Mouse (Mus musculus): Measurements from ENCODE around the gene Gnai1. TPM values are rescaled to one million over a fixed set of nuclear protein-coding genes. Genes with fewer than 3 reads are reported as not detected.
A peak's percentile ranks its signal among the peaks of the same experiment; 100 is the strongest.

The Gnai1 gene
- 26.0 and 26.2 TPM in 2 replicates for polyA plus RNA-seq (2014; fragmentation: Nextera tagmentation; extraction: Ambion mirVana)

GRCm38 (mm10) chr5:18360281-18360819 lies at the start of gene Gnai1:
Gene Gnai1 (minus strand): TSS chr5:18360355.
- H3K27ac ChIP-seq (ENCODE audit: low read depth, low read length) = peak within 1 kb of the TSS; percentile 56; the same call in 1 of the 2 replicates
- no peaks in the 10 kb centered on the region for H3K4me1 ChIP-seq (ENCODE audit: control insufficient read depth, insufficient read depth, low read length)
- no peaks in the 10 kb centered on the region for H3K27me3 ChIP-seq (ENCODE audit: control insufficient read depth, insufficient read depth, low read length)
- DNase-seq (ENCODE audit: low spot score) (peak; percentile 88), ATAC-seq (ENCODE audit: insufficient read depth, low FRiP score, low TSS enrichment) (peak; percentile 96)
- no peaks in the 10 kb centered on the region for H3K9me3 ChIP-seq (ENCODE audit: control insufficient read depth, low read length)
- H3K9ac ChIP-seq (ENCODE audit: low read length) = peak within 1 kb of the TSS; percentile 74
- H3K4me3 ChIP-seq (ENCODE audit: low read depth, low read length) = peak within 1 kb of the TSS; percentile 78
- no peaks in the 10 kb centered on the region for H3K36me3 ChIP-seq (ENCODE audit: control insufficient read depth, insufficient read depth, low read length)
- H3K4me2 ChIP-seq (ENCODE audit: low read depth) = peak within 1 kb of the TSS; percentile 89
- WGBS = under 1% methylated on average over 33 of the region's 76 CpGs

GRCm38 (mm10) chr5:18367864-18368263 lies 7.7 kb upstream of the Gnai1 start:
- ATAC-seq (ENCODE audit: insufficient read depth, low FRiP score, low TSS enrichment) = no peak

DNA sequence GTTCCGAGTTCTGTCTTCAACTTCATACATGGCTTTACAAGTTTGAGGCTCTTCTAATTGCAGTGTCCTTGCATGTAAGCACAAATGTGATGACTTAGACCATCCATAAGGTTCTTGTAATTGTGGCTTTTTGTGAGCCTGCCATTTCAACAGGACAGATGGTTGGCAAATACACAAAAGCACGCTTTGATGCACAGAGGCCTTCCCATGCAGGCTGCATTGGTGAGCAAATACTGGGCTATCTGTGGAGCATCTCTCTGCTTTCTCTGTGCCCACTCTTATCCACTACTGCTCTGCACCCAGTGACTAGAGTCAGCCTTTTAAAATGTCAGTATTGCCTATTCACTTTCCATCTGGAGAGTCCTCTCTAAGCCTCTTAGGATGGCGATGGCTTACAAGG lies 5.3 kb upstream of the Gnai1 start:
- H3K4me1 ChIP-seq (ENCODE audit: control insufficient read depth, insufficient read depth, low read length) = no peaks in the 10 kb centered on the region
- no peaks in the 10 kb centered on the region for H3K27me3 ChIP-seq (ENCODE audit: control insufficient read depth, insufficient read depth, low read length)
- no peak overlapping the region for H3K27ac ChIP-seq (ENCODE audit: low read depth, low read length)
- H3K9ac ChIP-seq (ENCODE audit: low read length) = no peak overlapping the region
- H3K4me3 ChIP-seq (ENCODE audit: low read depth, low read length) = no peak overlapping the region
- DNase-seq (ENCODE audit: low spot score) = no peak
- H3K36me3 ChIP-seq (ENCODE audit: control insufficient read depth, insufficient read depth, low read length) = no peaks in the 10 kb centered on the region
- H3K9me3 ChIP-seq (ENCODE audit: control insufficient read depth, low read length) = no peaks in the 10 kb centered on the region
- no peak overlapping the region for H3K4me2 ChIP-seq (ENCODE audit: low read depth)
- ATAC-seq (ENCODE audit: insufficient read depth, low FRiP score, low TSS enrichment) = no peak
- 93% methylated on average over 3 of the region's 3 CpGs for WGBS

More at GRCm38 (mm10) chr5:18367864-18368263, 7.7 kb upstream of the Gnai1 start:
- no peak overlapping the region for H3K4me2 ChIP-seq (ENCODE audit: low read depth)
- H3K27me3 ChIP-seq (ENCODE audit: control insufficient read depth, insufficient read depth, low read length) = no peaks in the 10 kb centered on the region
- no peaks in the 10 kb centered on the region for H3K36me3 ChIP-seq (ENCODE audit: control insufficient read depth, insufficient read depth, low read length)
- H3K9ac ChIP-seq (ENCODE audit: low read length) = no peak overlapping the region
- H3K4me1 ChIP-seq (ENCODE audit: control insufficient read depth, insufficient read depth, low read length) = no peaks in the 10 kb centered on the region
- H3K4me3 ChIP-seq (ENCODE audit: low read depth, low read length) = no peak overlapping the region
- no peak for DNase-seq (ENCODE audit: low spot score)
- WGBS = 6% methylated on average over 2 of the region's 2 CpGs
- no peak overlapping the region for H3K27ac ChIP-seq (ENCODE audit: low read depth, low read length)
- H3K9me3 ChIP-seq (ENCODE audit: control insufficient read depth, low read length) = no peaks in the 10 kb centered on the region

GRCm38 (mm10) chr5:18360956-18361355 lies 801 bp upstream of the Gnai1 start:
- DNase-seq (ENCODE audit: low spot score) (no peak), ATAC-seq (ENCODE audit: insufficient read depth, low FRiP score, low TSS enrichment) (no peak)
- H3K9me3 ChIP-seq (ENCODE audit: control insufficient read depth, low read length) = no peaks in the 10 kb centered on the region
- H3K4me3 ChIP-seq (ENCODE audit: low read depth, low read length) = peak overlapping the region; percentile 78
- peak overlapping the region; percentile 74; the same call in 1 of the 2 replicates for H3K9ac ChIP-seq (ENCODE audit: low read length)
- no peaks in the 10 kb centered on the region for H3K4me1 ChIP-seq (ENCODE audit: control insufficient read depth, insufficient read depth, low read length)
- WGBS = 15% methylated on average over 6 of the region's 6 CpGs
- peak overlapping the region; percentile 89 for H3K4me2 ChIP-seq (ENCODE audit: low read depth)
- H3K36me3 ChIP-seq (ENCODE audit: control insufficient read depth, insufficient read depth, low read length) = no peaks in the 10 kb centered on the region
- H3K27ac ChIP-seq (ENCODE audit: low read depth, low read length) = no peak overlapping the region
- H3K27me3 ChIP-seq (ENCODE audit: control insufficient read depth, insufficient read depth, low read length) = no peaks in the 10 kb centered on the region

- peak; percentile 84 for ATAC-seq (ENCODE audit: insufficient read depth, low FRiP score, low TSS enrichment)
- Histone ChIP-seq H3K9ac (ENCODE audit: low read length) (peak overlapping the region; percentile 74), H3K27me3 (ENCODE audit: control insufficient read depth, insufficient read depth, low read length) (no peaks in the 10 kb centered on the region), H3K4me2 (ENCODE audit: low read depth) (peak overlapping the region; percentile 89), H3K4me1 (ENCODE audit: control insufficient read depth, insufficient read depth, low read length) (no peaks in the 10 kb centered on the region), H3K27ac (ENCODE audit: low read depth, low read length) (peak overlapping the region; percentile 56; the same call in 1 of the 2 replicates), H3K4me3 (ENCODE audit: low read depth, low read length) (peak overlapping the region; percentile 78), H3K36me3 (ENCODE audit: control insufficient read depth, insufficient read depth, low read length) (no peaks in the 10 kb centered on the region), H3K9me3 (ENCODE audit: control insufficient read depth, low read length) (no peaks in the 10 kb centered on the region)
- under 1% methylated on average over 76 of the region's 76 CpGs for WGBS
- peak; percentile 71 for DNase-seq (ENCODE audit: low spot score)
These were observed 527 bp downstream of the Gnai1 start for GRCm38 (mm10) chr5:18359376-18360280.

GRCm38 (mm10) chr5:18358778-18359177 lies 1.4 kb downstream of the Gnai1 start:
- Histone ChIP-seq H3K36me3 (ENCODE audit: control insufficient read depth, insufficient read depth, low read length) (no peaks in the 10 kb centered on the region), H3K4me3 (ENCODE audit: low read depth, low read length) (peak overlapping the region; percentile 78), H3K4me1 (ENCODE audit: control insufficient read depth, insufficient read depth, low read length) (no peaks in the 10 kb centered on the region), H3K4me2 (ENCODE audit: low read depth) (peak overlapping the region; percentile 89), H3K9ac (ENCODE audit: low read length) (no peak overlapping the region), H3K27me3 (ENCODE audit: control insufficient read depth, insufficient read depth, low read length) (no peaks in the 10 kb centered on the region), H3K27ac (ENCODE audit: low read depth, low read length) (no peak overlapping the region), H3K9me3 (ENCODE audit: control insufficient read depth, low read length) (no peaks in the 10 kb centered on the region)
- WGBS = 37% methylated on average over 6 of the region's 6 CpGs
- ATAC-seq (ENCODE audit: insufficient read depth, low FRiP score, low TSS enrichment) = no peak
- DNase-seq (ENCODE audit: low spot score) = no peak

DNA sequence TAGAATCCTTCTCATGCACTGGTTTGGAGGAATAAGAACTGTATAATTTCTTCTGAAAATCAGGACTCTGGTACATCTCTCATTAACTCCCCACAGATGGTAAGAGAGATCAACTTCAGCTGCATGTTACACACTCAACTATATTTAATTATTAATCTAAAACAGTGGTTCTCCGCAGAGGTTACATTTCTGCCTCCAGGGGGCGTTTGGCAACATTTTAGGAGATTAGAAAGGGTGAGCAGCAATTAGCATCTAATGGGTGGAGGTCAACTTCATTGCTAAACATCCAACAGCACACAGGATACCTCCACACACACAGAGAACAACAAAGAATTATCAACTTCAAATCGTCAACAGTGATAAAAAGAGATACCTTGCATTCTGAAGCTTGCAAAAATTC lies 2.0 kb downstream of the Gnai1 start:
- H3K9me3 ChIP-seq (ENCODE audit: control insufficient read depth, low read length) = no peaks in the 10 kb centered on the region
- H3K4me2 ChIP-seq (ENCODE audit: low read depth) = no peak overlapping the region
- H3K36me3 ChIP-seq (ENCODE audit: control insufficient read depth, insufficient read depth, low read length) = no peaks in the 10 kb centered on the region
- ATAC-seq (ENCODE audit: insufficient read depth, low FRiP score, low TSS enrichment) (no peak), DNase-seq (ENCODE audit: low spot score) (peak; percentile 44)
- no peak overlapping the region for H3K27ac ChIP-seq (ENCODE audit: low read depth, low read length)
- H3K4me1 ChIP-seq (ENCODE audit: control insufficient read depth, insufficient read depth, low read length) = no peaks in the 10 kb centered on the region
- H3K27me3 ChIP-seq (ENCODE audit: control insufficient read depth, insufficient read depth, low read length) = no peaks in the 10 kb centered on the region
- no peak overlapping the region for H3K4me3 ChIP-seq (ENCODE audit: low read depth, low read length)
- H3K9ac ChIP-seq (ENCODE audit: low read length) = no peak overlapping the region
- WGBS = 23% methylated on average over 3 of the region's 3 CpGs

DNA sequence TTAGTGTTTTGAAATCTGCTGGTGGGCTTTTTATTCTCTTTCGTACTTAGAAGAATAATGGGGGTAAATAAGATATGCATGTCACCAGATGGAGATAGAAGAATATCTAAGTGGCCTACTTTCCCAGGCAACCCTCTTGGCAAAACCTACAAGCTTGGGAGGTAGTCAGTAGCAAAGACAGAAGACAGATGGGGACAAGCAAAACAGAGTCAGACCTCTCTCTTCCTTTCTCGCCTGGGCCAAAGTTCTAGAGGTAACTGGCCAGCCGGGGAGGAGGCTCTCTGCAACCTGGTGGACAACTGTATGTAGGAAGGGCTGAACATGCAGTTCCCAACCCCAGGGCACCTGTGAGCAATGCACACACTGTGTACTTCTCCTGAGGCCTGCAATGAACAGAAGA lies 12.9 kb downstream of the Gnai1 start:
- Histone ChIP-seq H3K27me3 (ENCODE audit: control insufficient read depth, insufficient read depth, low read length) (no peaks in the 10 kb centered on the region), H3K9me3 (ENCODE audit: control insufficient read depth, low read length) (no peaks in the 10 kb centered on the region), H3K27ac (ENCODE audit: low read depth, low read length) (no peak overlapping the region), H3K4me2 (ENCODE audit: low read depth) (no peak overlapping the region), H3K36me3 (ENCODE audit: control insufficient read depth, insufficient read depth, low read length) (no peaks in the 10 kb centered on the region), H3K4me3 (ENCODE audit: low read depth, low read length) (no peak overlapping the region), H3K4me1 (ENCODE audit: control insufficient read depth, insufficient read depth, low read length) (no peaks in the 10 kb centered on the region), H3K9ac (ENCODE audit: low read length) (no peak overlapping the region)
- DNase-seq (ENCODE audit: low spot score) = no peak
- 95% methylated on average over 3 of the region's 3 CpGs for WGBS
- no peak for ATAC-seq (ENCODE audit: insufficient read depth, low FRiP score, low TSS enrichment)
